Mouse (Mus musculus): ENCODE measurements around the gene Pcyt2. TPM values are rescaled to one million over a fixed set of nuclear protein-coding genes. Genes with fewer than 3 reads are reported as not detected.

Pcyt2 gene
- polyA plus RNA-seq, 1 experiment from 2014 or later: 142 TPM

DNA sequence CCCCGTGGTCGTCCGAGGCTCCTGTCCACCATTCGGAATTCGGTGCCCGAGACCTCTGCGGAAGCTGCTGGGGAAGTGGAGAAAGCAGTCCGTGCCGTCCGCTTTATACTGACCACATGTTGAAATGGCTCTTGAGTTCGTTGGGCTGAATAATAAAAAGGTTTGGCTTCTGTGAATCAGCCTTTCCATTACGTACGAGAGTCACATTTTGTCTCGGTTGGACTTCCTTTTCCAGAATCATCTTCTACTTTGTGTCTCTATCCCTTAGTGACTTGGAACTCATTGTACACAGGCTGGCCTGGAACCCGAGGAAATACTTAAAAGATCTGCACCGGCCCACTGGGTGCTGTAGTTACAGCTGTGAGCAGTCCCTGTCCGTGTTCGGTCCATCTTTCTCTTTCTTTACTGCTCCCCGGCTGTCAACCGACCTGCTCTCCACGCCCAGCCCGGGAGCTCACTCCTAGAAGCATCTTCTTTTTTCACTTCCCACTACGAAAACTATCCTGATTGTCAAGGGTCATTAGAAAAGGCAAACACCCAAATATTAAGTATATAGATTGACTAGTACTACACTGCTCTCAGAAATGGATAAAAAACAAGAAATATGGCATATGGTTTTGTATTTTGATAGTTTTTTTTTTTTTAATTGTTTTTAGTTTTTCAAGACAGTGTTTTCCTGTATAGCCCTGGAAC, 44.0 kb downstream of the Pcyt2 start:
- under 1% methylated on average over 23 of the region's 23 CpGs for WGBS
- H3K4me3 ChIP-seq: peak overlapping the region; percentile 64
- no peaks in the 10 kb centered on the region for H3K27me3 ChIP-seq (replicated peaks; ENCODE audit: low read depth, poor library complexity, severe bottlenecking)
- H3K9me3 ChIP-seq: no peaks in the 10 kb centered on the region
- peaks cover 56% of the 10 kb centered on the region for H3K36me3 ChIP-seq (replicated peaks)
- peak overlapping the region; percentile 96 for H3K27ac ChIP-seq (replicated peaks)
- H3K4me1 ChIP-seq: peaks cover 35% of the 10 kb centered on the region
- DNase-seq (ENCODE audit: low spot score): peak; percentile 23

DNA sequence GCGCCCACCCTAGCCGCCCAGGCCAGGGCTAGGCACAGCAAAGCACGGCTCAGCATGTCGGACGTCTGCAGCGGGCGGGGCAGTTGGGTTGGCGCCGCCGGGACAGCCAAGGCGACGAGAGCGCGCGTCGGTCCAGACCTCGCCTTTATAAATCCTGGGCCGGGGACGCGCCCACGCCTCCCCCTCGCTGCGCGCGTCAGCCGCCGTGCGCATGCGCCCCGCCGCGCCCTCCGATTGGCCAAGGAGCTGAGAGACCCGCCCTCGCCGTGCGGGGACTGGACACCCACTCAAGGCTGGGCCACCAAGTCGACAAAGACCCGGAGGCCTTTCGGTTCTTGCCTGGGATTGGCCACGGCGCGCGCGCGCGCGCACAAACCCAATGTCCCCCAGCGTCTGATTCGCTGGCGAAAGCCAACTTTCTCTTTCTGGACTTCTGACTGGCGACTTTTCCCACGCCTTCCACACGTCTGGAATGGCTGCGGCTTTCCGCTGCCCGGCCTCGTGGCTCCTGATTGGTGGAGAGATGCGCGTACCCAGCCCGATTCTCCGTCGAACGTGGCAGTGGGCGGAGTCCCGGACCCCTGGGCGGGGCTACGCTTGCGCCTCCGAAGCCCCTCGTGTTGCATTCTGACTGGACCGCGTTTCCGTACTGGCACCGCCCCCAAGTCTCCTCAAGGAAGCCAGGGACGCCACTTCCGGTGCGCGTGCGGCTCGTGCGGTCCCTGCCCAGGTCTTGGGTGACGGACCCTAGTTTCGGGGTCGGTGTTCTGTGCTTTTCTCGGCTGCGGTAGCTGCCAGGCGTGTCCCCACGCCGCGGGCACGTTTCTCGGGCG, 44.8 kb downstream of the Pcyt2 start, which contains the start of gene P4hb:
TSS of gene P4hb (minus strand) at position 502 of the 833 bp plus-strand sequence.
- H3K27me3 ChIP-seq (replicated peaks; ENCODE audit: low read depth, poor library complexity, severe bottlenecking): no peaks in the 10 kb centered on the region
- peak; percentile 100 for DNase-seq (ENCODE audit: low spot score)
- WGBS: under 1% methylated on average over 94 of the region's 94 CpGs
- H3K4me3 ChIP-seq: peak within 1 kb of the TSS; percentile 64
- H3K4me1 ChIP-seq: peaks cover 30% of the 10 kb centered on the region
- peak within 1 kb of the TSS; percentile 96 for H3K27ac ChIP-seq (replicated peaks)
- H3K36me3 ChIP-seq (replicated peaks): peaks cover 56% of the 10 kb centered on the region
- no peaks in the 10 kb centered on the region for H3K9me3 ChIP-seq

DNA sequence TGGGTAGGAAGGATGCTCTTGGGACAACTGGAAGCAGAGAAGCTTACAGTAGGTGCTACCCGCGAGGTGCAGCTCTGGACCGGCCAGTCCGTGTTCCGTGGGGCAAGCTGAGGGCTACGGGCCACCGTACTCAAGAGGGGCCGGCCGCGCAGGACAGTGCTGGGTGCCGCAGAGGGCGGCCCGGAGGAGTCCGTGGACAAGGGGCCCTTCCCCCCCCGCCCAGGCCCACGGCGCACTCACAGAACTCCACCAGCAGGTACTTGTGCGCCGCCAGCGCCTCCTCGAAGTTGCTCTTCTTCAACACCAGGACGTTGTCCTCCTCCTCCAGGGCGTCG, 45.4 kb downstream of the Pcyt2 start:
- H3K36me3 ChIP-seq (replicated peaks): peaks cover 56% of the 10 kb centered on the region
- DNase-seq (ENCODE audit: low spot score): no peak
- under 1% methylated on average over 24 of the region's 24 CpGs for WGBS
- H3K9me3 ChIP-seq: no peaks in the 10 kb centered on the region
- H3K4me1 ChIP-seq: peaks cover 32% of the 10 kb centered on the region
- H3K4me3 ChIP-seq: peak overlapping the region; percentile 64
- H3K27me3 ChIP-seq (replicated peaks; ENCODE audit: low read depth, poor library complexity, severe bottlenecking): no peaks in the 10 kb centered on the region
- H3K27ac ChIP-seq (replicated peaks): peak overlapping the region; percentile 96

DNA sequence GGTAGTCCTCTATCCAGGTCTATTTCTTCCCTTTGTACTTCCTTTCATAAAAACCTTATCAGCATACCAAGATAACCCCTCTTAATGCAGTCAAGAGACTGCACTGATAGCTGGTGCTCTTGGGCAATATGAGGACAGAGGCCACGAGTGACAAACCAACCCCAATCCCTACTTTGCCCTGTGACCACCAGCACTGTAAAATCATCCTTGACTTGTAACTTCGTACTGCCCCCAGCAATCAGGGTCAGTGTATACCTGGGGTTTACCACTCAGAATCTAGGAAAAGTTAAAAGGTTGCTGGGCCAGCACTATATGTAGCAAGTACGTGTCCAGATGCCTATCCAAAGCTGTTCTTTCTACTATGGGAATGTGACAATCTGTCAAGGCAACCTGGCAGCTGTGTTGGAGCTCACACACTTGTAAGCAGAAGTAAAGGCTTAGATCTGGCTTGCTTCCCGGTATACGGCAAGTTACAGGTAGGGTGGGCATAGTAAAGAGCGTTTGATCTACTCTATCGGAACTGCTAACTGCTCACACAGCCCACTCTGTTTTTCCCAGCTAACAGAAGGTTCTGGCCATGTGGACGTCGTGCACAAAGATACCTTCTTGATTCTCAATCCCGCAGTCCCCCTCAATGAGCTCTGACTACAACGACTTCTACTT, 45.9 kb downstream of the Pcyt2 start:
- Histone ChIP-seq H3K4me3 (peak overlapping the region; percentile 64), H3K27me3 (replicated peaks; ENCODE audit: low read depth, poor library complexity, severe bottlenecking) (no peaks in the 10 kb centered on the region), H3K36me3 (replicated peaks) (peaks cover 56% of the 10 kb centered on the region), H3K4me1 (peaks cover 32% of the 10 kb centered on the region), H3K27ac (replicated peaks) (peak overlapping the region; percentile 96), H3K9me3 (no peaks in the 10 kb centered on the region)
- no peak for DNase-seq (ENCODE audit: low spot score)
- WGBS: 19% methylated on average over 11 of the region's 11 CpGs

DNA sequence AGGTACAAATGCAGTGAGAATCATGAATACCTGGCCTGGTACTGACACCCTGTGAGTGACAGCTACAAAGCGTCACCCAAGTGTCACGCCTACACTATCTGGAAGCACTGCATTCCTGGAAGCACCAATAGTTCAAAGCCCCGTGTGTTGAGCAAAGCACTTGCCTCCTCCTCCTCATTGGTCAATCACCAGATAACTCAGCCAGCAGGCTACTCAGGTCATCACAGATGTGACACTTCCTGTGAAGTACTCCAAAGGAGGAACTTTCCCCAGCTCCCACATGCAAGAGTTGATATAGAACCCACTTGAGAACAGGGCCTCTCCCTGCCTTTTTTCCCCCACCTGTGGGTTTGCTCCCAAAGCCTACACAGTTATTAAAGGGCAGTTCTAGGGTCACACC, 46.6 kb downstream of the Pcyt2 start:
- peak overlapping the region; percentile 96; the same call in 1 of the 2 replicates for H3K27ac ChIP-seq (replicated peaks)
- peaks cover 56% of the 10 kb centered on the region for H3K36me3 ChIP-seq (replicated peaks)
- no peaks in the 10 kb centered on the region for H3K27me3 ChIP-seq (replicated peaks; ENCODE audit: low read depth, poor library complexity, severe bottlenecking)
- peaks cover 32% of the 10 kb centered on the region for H3K4me1 ChIP-seq
- H3K9me3 ChIP-seq: no peaks in the 10 kb centered on the region
- WGBS: 83% methylated on average over 3 of the region's 3 CpGs
- DNase-seq (ENCODE audit: low spot score): no peak
- H3K4me3 ChIP-seq: peak overlapping the region; percentile 64

DNA sequence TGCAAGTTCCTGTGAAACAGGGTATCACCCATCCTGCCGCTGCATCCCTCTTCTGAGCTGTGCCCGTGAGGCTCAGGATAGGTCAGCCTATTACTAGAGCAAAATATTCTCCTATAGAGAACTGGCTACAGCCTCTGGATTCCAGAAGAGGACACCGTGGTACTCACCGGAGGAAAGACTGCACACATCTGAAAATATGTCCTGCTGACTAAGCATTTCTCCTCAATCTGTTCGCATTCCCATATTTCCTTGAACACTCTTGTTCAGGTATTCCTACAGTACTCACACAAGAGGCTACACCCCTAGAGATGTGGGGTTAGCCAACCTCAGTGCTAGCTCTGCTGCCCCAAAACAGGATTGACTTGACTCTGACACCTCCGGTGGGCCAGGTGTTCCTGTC, 49.4 kb downstream of the Pcyt2 start:
- H3K4me3 ChIP-seq: no peak overlapping the region
- peaks cover 21% of the 10 kb centered on the region for H3K4me1 ChIP-seq
- H3K36me3 ChIP-seq (replicated peaks): peaks cover 84% of the 10 kb centered on the region
- no peak for DNase-seq (ENCODE audit: low spot score)
- no peaks in the 10 kb centered on the region for H3K9me3 ChIP-seq
- 97% methylated on average over 6 of the region's 6 CpGs for WGBS
- no peaks in the 10 kb centered on the region for H3K27me3 ChIP-seq (replicated peaks; ENCODE audit: low read depth, poor library complexity, severe bottlenecking)
- no peak overlapping the region for H3K27ac ChIP-seq (replicated peaks)

DNA sequence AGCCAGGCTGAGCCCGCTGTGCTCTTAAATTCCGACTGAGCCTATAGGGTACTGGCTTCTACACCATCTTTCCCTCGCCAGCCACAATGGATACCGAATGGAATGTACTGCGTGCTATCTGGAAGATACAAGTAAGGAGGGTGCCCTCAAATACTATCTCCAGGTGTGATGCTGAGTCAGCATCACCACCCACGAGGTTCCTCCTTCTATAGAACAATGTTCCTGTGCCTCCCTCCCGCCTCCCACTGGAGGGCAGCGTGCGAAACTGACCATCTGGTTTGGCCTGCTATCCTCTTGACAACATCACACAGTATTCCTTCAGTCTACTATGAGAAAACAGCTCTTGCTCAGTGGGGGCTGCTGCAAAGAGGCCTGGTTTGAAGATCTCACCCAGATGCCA, 52.6 kb downstream of the Pcyt2 start:
- no peak overlapping the region for H3K27ac ChIP-seq (replicated peaks)
- H3K4me1 ChIP-seq: 0 out of 2 replicates have a peak, but pooled peaks cover 2% of the 10 kb centered on the region
- 88% methylated on average over 9 of the region's 9 CpGs for WGBS
- no peaks in the 10 kb centered on the region for H3K9me3 ChIP-seq
- H3K4me3 ChIP-seq: no peak overlapping the region
- H3K27me3 ChIP-seq (replicated peaks; ENCODE audit: low read depth, poor library complexity, severe bottlenecking): no peaks in the 10 kb centered on the region
- peaks cover 100% of the 10 kb centered on the region for H3K36me3 ChIP-seq (replicated peaks)
- DNase-seq (ENCODE audit: low spot score): no peak

DNA sequence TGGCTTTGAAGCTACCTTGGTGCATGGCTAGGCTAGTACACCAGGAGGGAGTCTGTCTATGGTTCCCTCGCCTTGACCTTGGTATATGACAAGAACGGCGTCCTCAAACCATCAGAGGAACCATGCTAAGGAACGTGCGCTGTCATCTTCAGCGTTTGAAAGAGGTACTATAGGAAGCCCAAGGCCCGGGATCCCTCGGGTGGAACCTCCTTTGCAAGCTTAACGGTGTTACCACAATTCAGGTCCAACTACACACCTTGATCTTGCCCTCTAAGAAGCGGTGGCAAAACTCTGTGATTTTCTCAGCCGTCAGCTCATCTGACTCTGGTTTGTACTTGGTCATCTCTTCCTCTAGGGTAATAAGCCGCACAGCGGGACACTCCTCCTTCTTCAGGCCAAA, 54.8 kb downstream of the Pcyt2 start:
- WGBS: 96% methylated on average over 13 of the region's 13 CpGs
- peaks cover 96% of the 10 kb centered on the region for H3K36me3 ChIP-seq (replicated peaks)
- no peak overlapping the region for H3K27ac ChIP-seq (replicated peaks)
- no peaks in the 10 kb centered on the region for H3K9me3 ChIP-seq
- H3K4me3 ChIP-seq: no peak overlapping the region
- H3K4me1 ChIP-seq: 0 out of 2 replicates have a peak, but pooled peaks cover 2% of the 10 kb centered on the region
- no peak for DNase-seq (ENCODE audit: low spot score)
- H3K27me3 ChIP-seq (replicated peaks; ENCODE audit: low read depth, poor library complexity, severe bottlenecking): no peaks in the 10 kb centered on the region

DNA sequence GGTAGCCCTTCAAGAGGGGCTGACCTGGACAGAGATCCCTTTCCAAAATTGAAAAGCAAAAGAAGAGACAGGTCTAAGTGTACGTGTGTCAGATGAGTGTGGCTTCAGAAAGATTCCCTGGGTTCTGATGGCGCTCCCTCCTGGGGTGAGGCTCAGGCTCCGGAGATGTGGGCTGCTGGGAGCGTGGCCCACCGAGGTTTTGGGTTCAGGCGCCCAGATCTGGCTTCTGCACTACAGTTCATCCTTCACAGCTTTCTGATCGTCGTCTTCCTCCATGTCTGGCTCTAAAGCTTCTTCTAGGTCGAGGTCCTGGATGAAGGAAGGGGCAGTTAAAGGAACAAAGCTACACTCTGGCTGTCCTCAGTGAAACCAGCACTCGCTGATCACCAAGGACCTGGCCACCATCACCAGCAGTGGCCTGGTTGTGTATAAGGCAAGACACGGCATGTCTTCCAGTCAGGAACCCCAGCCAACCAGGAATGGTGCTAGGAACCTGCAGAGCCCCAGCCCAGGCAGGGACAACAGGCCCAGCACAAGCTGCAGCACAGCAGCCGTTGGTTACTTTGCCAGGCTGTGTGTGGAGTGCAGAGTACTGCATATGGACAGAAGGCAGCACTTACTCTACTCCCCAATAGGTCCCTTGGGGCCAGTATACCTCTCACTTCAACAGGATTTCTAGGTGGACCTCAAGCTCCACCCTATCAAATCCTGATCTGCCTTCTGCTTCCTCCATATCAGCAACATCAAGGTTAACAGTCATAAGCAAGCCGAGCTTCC, 56.6 kb downstream of the Pcyt2 start:
- no peak for DNase-seq (ENCODE audit: low spot score)
- Histone ChIP-seq H3K27me3 (replicated peaks; ENCODE audit: low read depth, poor library complexity, severe bottlenecking) (no peaks in the 10 kb centered on the region), H3K4me3 (no peak overlapping the region), H3K4me1 (no peaks in the 10 kb centered on the region), H3K27ac (replicated peaks) (no peak overlapping the region), H3K36me3 (replicated peaks) (peaks cover 78% of the 10 kb centered on the region), H3K9me3 (no peaks in the 10 kb centered on the region)
- 93% methylated on average over 13 of the region's 13 CpGs for whole genome bisulfite sequencing

Small RNA genes lying within 50 kb of the gene (microRNA-seq; reads per million reads assigned to microRNA genes)
- gene Mir6936: 1.8 reads per million

Other genes starting within 250 kb of the Pcyt2 start
- gene Faap100, start 239.2 kb downstream of the Pcyt2 start, polyA plus RNA-seq (2016; fragmentation: Nextera tagmentation; extraction: Ambion mirVana): 38.3 and 39.0 TPM in 2 replicates
- gene Nploc4, start 180.2 kb downstream of the Pcyt2 start, polyA plus RNA-seq (2016; fragmentation: Nextera tagmentation; extraction: Ambion mirVana): 45.3 and 51.9 TPM in 2 replicates
- 0.69 and 1.5 TPM in 2 replicates for gene Tspan10, start 175.3 kb downstream of the Pcyt2 start, polyA plus RNA-seq (2016; fragmentation: Nextera tagmentation; extraction: Ambion mirVana)
- 0.44 and 0.67 TPM in 2 replicates for gene Pde6g, start 164.4 kb downstream of the Pcyt2 start, polyA plus RNA-seq (2016; fragmentation: Nextera tagmentation; extraction: Ambion mirVana)
- 8.5 and 12.8 TPM in 2 replicates for gene Oxld1, start 159.9 kb downstream of the Pcyt2 start, polyA plus RNA-seq (2016; fragmentation: Nextera tagmentation; extraction: Ambion mirVana)
- gene Ccdc137, start 159.8 kb downstream of the Pcyt2 start, polyA plus RNA-seq (2016; fragmentation: Nextera tagmentation; extraction: Ambion mirVana): 49.6 and 50.7 TPM in 2 replicates
- gene Arl16, start 150.3 kb downstream of the Pcyt2 start, polyA plus RNA-seq (2016; fragmentation: Nextera tagmentation; extraction: Ambion mirVana): 55.9 and 66.9 TPM in 2 replicates
- 206 and 216 TPM in 2 replicates for gene Mrpl12, start 133.3 kb downstream of the Pcyt2 start, polyA plus RNA-seq (2016; fragmentation: Nextera tagmentation; extraction: Ambion mirVana)
- 68.6 and 69.4 TPM in 2 replicates for gene Slc25a10, start 126.1 kb downstream of the Pcyt2 start, polyA plus RNA-seq (2016; fragmentation: Nextera tagmentation; extraction: Ambion mirVana)
- gene Gcgr, start 87.2 kb downstream of the Pcyt2 start, polyA plus RNA-seq (2016; fragmentation: Nextera tagmentation; extraction: Ambion mirVana): 0.33 and 0.62 TPM in 2 replicates
- 201 and 221 TPM in 2 replicates for gene Mcrip1, start 68.2 kb downstream of the Pcyt2 start, polyA plus RNA-seq (2016; fragmentation: Nextera tagmentation; extraction: Ambion mirVana)
- gene Ppp1r27, start 66.8 kb downstream of the Pcyt2 start, polyA plus RNA-seq (2016; fragmentation: Nextera tagmentation; extraction: Ambion mirVana): not detected in 2 replicates
- 556 and 565 TPM in 2 replicates for gene P4hb, start 44.7 kb downstream of the Pcyt2 start, polyA plus RNA-seq (2016; fragmentation: Nextera tagmentation; extraction: Ambion mirVana)
- gene Arhgdia, start 36.3 kb downstream of the Pcyt2 start, polyA plus RNA-seq (2016; fragmentation: Nextera tagmentation; extraction: Ambion mirVana): 735 and 777 TPM in 2 replicates
- gene Alyref, start 19.6 kb downstream of the Pcyt2 start, polyA plus RNA-seq (2016; fragmentation: Nextera tagmentation; extraction: Ambion mirVana): 620 and 640 TPM in 2 replicates
- 192 and 198 TPM in 2 replicates for gene Anapc11, start 19.5 kb downstream of the Pcyt2 start, polyA plus RNA-seq (2016; fragmentation: Nextera tagmentation; extraction: Ambion mirVana)
- not detected in 2 replicates for gene Npb, start 9.5 kb downstream of the Pcyt2 start, polyA plus RNA-seq (2016; fragmentation: Nextera tagmentation; extraction: Ambion mirVana)
- gene Sirt7, start 7.3 kb upstream of the Pcyt2 start, polyA plus RNA-seq (2016; fragmentation: Nextera tagmentation; extraction: Ambion mirVana): 27.7 and 29.5 TPM in 2 replicates
- 24.2 and 25.1 TPM in 2 replicates for gene Mafg, start 15.7 kb upstream of the Pcyt2 start, polyA plus RNA-seq (2016; fragmentation: Nextera tagmentation; extraction: Ambion mirVana)
- gene Pycr1, start 25.8 kb upstream of the Pcyt2 start, polyA plus RNA-seq (2016; fragmentation: Nextera tagmentation; extraction: Ambion mirVana): 32.7 and 33.7 TPM in 2 replicates
- not detected in 2 replicates for gene Myadml2, start 30.2 kb upstream of the Pcyt2 start, polyA plus RNA-seq (2016; fragmentation: Nextera tagmentation; extraction: Ambion mirVana)
- gene Notum, start 43.2 kb upstream of the Pcyt2 start, polyA plus RNA-seq (2016; fragmentation: Nextera tagmentation; extraction: Ambion mirVana): 4.4 and 4.8 TPM in 2 replicates
- 151 and 155 TPM in 2 replicates for gene Aspscr1, start 55.0 kb upstream of the Pcyt2 start, polyA plus RNA-seq (2016; fragmentation: Nextera tagmentation; extraction: Ambion mirVana)
- 119 and 124 TPM in 2 replicates for gene Cenpx, start 95.8 kb upstream of the Pcyt2 start, polyA plus RNA-seq (2016; fragmentation: Nextera tagmentation; extraction: Ambion mirVana)
- 56.8 and 58.9 TPM in 2 replicates for gene Lrrc45, start 96.0 kb upstream of the Pcyt2 start, polyA plus RNA-seq (2016; fragmentation: Nextera tagmentation; extraction: Ambion mirVana)
- gene Rac3, start 103.5 kb upstream of the Pcyt2 start, polyA plus RNA-seq (2016; fragmentation: Nextera tagmentation; extraction: Ambion mirVana): 27.2 and 31.2 TPM in 2 replicates
- gene Dcxr, start 109.3 kb upstream of the Pcyt2 start, polyA plus RNA-seq (2016; fragmentation: Nextera tagmentation; extraction: Ambion mirVana): 12.8 and 16.0 TPM in 2 replicates
- 2.6 and 2.9 TPM in 2 replicates for gene Cbr2, start 114.2 kb upstream of the Pcyt2 start, polyA plus RNA-seq (2016; fragmentation: Nextera tagmentation; extraction: Ambion mirVana)
- gene Hmga1b, start 144.9 kb upstream of the Pcyt2 start, polyA plus RNA-seq (2016; fragmentation: Nextera tagmentation; extraction: Ambion mirVana): 10.5 and 11.6 TPM in 2 replicates
- gene Rfng, start 166.3 kb upstream of the Pcyt2 start, polyA plus RNA-seq (2016; fragmentation: Nextera tagmentation; extraction: Ambion mirVana): 40.0 and 42.1 TPM in 2 replicates
- 265 and 272 TPM in 2 replicates for gene Gps1, start 166.3 kb upstream of the Pcyt2 start, polyA plus RNA-seq (2016; fragmentation: Nextera tagmentation; extraction: Ambion mirVana)
- gene Dus1l, start 178.5 kb upstream of the Pcyt2 start, polyA plus RNA-seq (2016; fragmentation: Nextera tagmentation; extraction: Ambion mirVana): 96.6 and 101 TPM in 2 replicates
- 121 and 132 TPM in 2 replicates for gene Fasn, start 206.6 kb upstream of the Pcyt2 start, polyA plus RNA-seq (2016; fragmentation: Nextera tagmentation; extraction: Ambion mirVana)

All from embryonic facial prominence, embryonic 10.5 days (tissue).